Mouse (Mus musculus): Measurements from ENCODE around the gene Ccnl1. TPM values are rescaled to one million over a fixed set of nuclear protein-coding genes. Genes with fewer than 3 reads are reported as not detected.

Gene Ccnl1
- polyA plus RNA-seq, 1 experiment = 65.2 TPM

GRCm38 (mm10) chr3:65912217-65912616, 45.8 kb downstream of the Ccnl1 start:
- Histone ChIP-seq H3K4me1 (ENCODE audit: control insufficient read depth, insufficient read depth, low read length) (no peaks in the 10 kb centered on the region), H3K27ac (ENCODE audit: insufficient read depth, low read length) (no peak overlapping the region)
- TF ChIP-seq CTCF (IDR thresholded peaks at IDR 0.05; ENCODE audit: extremely low read depth, insufficient read depth, low read length) (no peak), POLR2A (IDR thresholded peaks at IDR 0.05; ENCODE audit: extremely low read depth, insufficient read depth, low read length) (no peak)

GRCm38 (mm10) chr3:65911265-65911664, 46.8 kb downstream of the Ccnl1 start:
- Histone ChIP-seq H3K4me3 (ENCODE audit: insufficient read depth, low read length) (no peak overlapping the region), H3K27ac (ENCODE audit: insufficient read depth, low read length) (no peak overlapping the region), H3K4me1 (ENCODE audit: control insufficient read depth, insufficient read depth, low read length) (no peaks in the 10 kb centered on the region)
- no peak for TF ChIP-seq POLR2A (IDR thresholded peaks at IDR 0.05; ENCODE audit: extremely low read depth, insufficient read depth, low read length)
- no peak for TF ChIP-seq CTCF (IDR thresholded peaks at IDR 0.05; ENCODE audit: extremely low read depth, insufficient read depth, low read length)

More at GRCm38 (mm10) chr3:65912217-65912616, 45.8 kb downstream of the Ccnl1 start:
- no peak overlapping the region for H3K4me3 ChIP-seq (ENCODE audit: insufficient read depth, low read length)

GRCm38 (mm10) chr3:65909454-65909853, 48.6 kb downstream of the Ccnl1 start:
- Histone ChIP-seq H3K4me3 (ENCODE audit: insufficient read depth, low read length) (no peak overlapping the region), H3K27ac (ENCODE audit: insufficient read depth, low read length) (no peak overlapping the region), H3K4me1 (ENCODE audit: control insufficient read depth, insufficient read depth, low read length) (no peaks in the 10 kb centered on the region; the same call in 1 of the 2 replicates)
- TF ChIP-seq CTCF (IDR thresholded peaks at IDR 0.05; ENCODE audit: extremely low read depth, insufficient read depth, low read length) = no peak
- TF ChIP-seq POLR2A (IDR thresholded peaks at IDR 0.05; ENCODE audit: extremely low read depth, insufficient read depth, low read length) = no peak

GRCm38 (mm10) chr3:65907536-65907935, 50.5 kb downstream of the Ccnl1 start:
- Histone ChIP-seq H3K4me1 (ENCODE audit: control insufficient read depth, insufficient read depth, low read length) (no peaks in the 10 kb centered on the region; the same call in 1 of the 2 replicates), H3K27ac (ENCODE audit: insufficient read depth, low read length) (no peak overlapping the region), H3K4me3 (ENCODE audit: insufficient read depth, low read length) (no peak overlapping the region)
- TF ChIP-seq POLR2A (IDR thresholded peaks at IDR 0.05; ENCODE audit: extremely low read depth, insufficient read depth, low read length) (no peak), CTCF (IDR thresholded peaks at IDR 0.05; ENCODE audit: extremely low read depth, insufficient read depth, low read length) (no peak)

GRCm38 (mm10) chr3:65905281-65906169, 52.5 kb downstream of the Ccnl1 start:
- H3K4me1 ChIP-seq (ENCODE audit: control insufficient read depth, insufficient read depth, low read length) = no peaks in the 10 kb centered on the region; the same call in 1 of the 2 replicates
- no peak overlapping the region for H3K27ac ChIP-seq (ENCODE audit: insufficient read depth, low read length)
- TF ChIP-seq POLR2A (IDR thresholded peaks at IDR 0.05; ENCODE audit: extremely low read depth, insufficient read depth, low read length) (no peak), CTCF (IDR thresholded peaks at IDR 0.05; ENCODE audit: extremely low read depth, insufficient read depth, low read length) (no peak)
- H3K4me3 ChIP-seq (ENCODE audit: insufficient read depth, low read length) = no peak overlapping the region

GRCm38 (mm10) chr3:65904711-65905110, 53.3 kb downstream of the Ccnl1 start:
- Histone ChIP-seq H3K27ac (ENCODE audit: insufficient read depth, low read length) (no peak overlapping the region), H3K4me3 (ENCODE audit: insufficient read depth, low read length) (no peak overlapping the region), H3K4me1 (ENCODE audit: control insufficient read depth, insufficient read depth, low read length) (no peaks in the 10 kb centered on the region; the same call in 1 of the 2 replicates)
- TF ChIP-seq POLR2A (IDR thresholded peaks at IDR 0.05; ENCODE audit: extremely low read depth, insufficient read depth, low read length) (no peak), CTCF (IDR thresholded peaks at IDR 0.05; ENCODE audit: extremely low read depth, insufficient read depth, low read length) (no peak)

- no peaks in the 10 kb centered on the region; the same call in 1 of the 2 replicates for H3K4me1 ChIP-seq (ENCODE audit: control insufficient read depth, insufficient read depth, low read length)
- no peak overlapping the region for H3K4me3 ChIP-seq (ENCODE audit: insufficient read depth, low read length)
- no peak for TF ChIP-seq POLR2A (IDR thresholded peaks at IDR 0.05; ENCODE audit: extremely low read depth, insufficient read depth, low read length)
- no peak for TF ChIP-seq CTCF (IDR thresholded peaks at IDR 0.05; ENCODE audit: extremely low read depth, insufficient read depth, low read length)
Observed at GRCm38 (mm10) chr3:65904106-65904505, 53.9 kb downstream of the Ccnl1 start.

GRCm38 (mm10) chr3:65898598-65899278, 59.3 kb downstream of the Ccnl1 start:
- no peak for TF ChIP-seq CTCF (IDR thresholded peaks at IDR 0.05; ENCODE audit: extremely low read depth, insufficient read depth, low read length)
- no peak for TF ChIP-seq POLR2A (IDR thresholded peaks at IDR 0.05; ENCODE audit: extremely low read depth, insufficient read depth, low read length)
- Histone ChIP-seq H3K4me3 (ENCODE audit: insufficient read depth, low read length) (no peak overlapping the region), H3K27ac (ENCODE audit: insufficient read depth, low read length) (no peak overlapping the region), H3K4me1 (ENCODE audit: control insufficient read depth, insufficient read depth, low read length) (no peaks in the 10 kb centered on the region)

More at GRCm38 (mm10) chr3:65904106-65904505, 53.9 kb downstream of the Ccnl1 start:
- no peak overlapping the region for H3K27ac ChIP-seq (ENCODE audit: insufficient read depth, low read length)

GRCm38 (mm10) chr3:65897233-65897993, 60.6 kb downstream of the Ccnl1 start:
- TF ChIP-seq CTCF (IDR thresholded peaks at IDR 0.05; ENCODE audit: extremely low read depth, insufficient read depth, low read length) = no peak
- TF ChIP-seq POLR2A (IDR thresholded peaks at IDR 0.05; ENCODE audit: extremely low read depth, insufficient read depth, low read length) = no peak

More at GRCm38 (mm10) chr3:65897233-65897993, 60.6 kb downstream of the Ccnl1 start:
- Histone ChIP-seq H3K4me1 (ENCODE audit: control insufficient read depth, insufficient read depth, low read length) (no peaks in the 10 kb centered on the region), H3K4me3 (ENCODE audit: insufficient read depth, low read length) (no peak overlapping the region), H3K27ac (ENCODE audit: insufficient read depth, low read length) (no peak overlapping the region)

Measured in cortical plate, adult 2 months (tissue).